Mouse (Mus musculus): ENCODE measurements at regions not wholly inside any gene's neighbourhood (a gene's known extent, or its start where the extent isn't known, plus 50 kb on each side); places are given as distances from the start of the nearest gene placed in this dataset.

DNA sequence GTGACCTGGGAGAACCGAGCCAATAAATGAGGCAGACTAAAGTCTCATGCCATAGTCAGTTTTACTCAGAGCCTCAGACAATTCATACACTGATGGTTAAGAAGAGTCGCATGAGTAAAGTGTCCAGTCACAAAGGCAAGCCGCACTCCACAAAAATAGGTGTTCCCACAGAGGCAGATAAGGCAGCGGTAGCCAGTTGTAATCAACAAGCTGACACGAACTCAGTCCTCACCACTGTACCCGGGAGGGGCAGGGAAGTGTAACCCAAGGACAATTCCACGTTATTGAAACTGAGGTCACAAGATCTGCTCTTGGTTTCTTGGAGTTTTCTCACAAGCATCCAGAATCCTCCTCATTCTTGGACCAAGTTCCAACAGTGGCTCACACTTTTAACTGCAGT lies 125.9 kb downstream of the Evx1 start:
- no peak for TF ChIP-seq POLR2A (IDR thresholded peaks at IDR 0.05; ENCODE audit: control insufficient read depth, extremely low read depth, insufficient read depth, low read length, poor library complexity)
- no peak for TF ChIP-seq CTCF (IDR thresholded peaks at IDR 0.05; ENCODE audit: borderline replicate concordance, control insufficient read depth, extremely low read depth, insufficient read depth, low read length, poor library complexity)
